Mouse (Mus musculus): ENCODE data around the gene Wbp1. TPM values are rescaled to one million over a fixed set of nuclear protein-coding genes. Genes with fewer than 3 reads are reported as not detected.

The Wbp1 gene
- polyA plus RNA-seq, 1 experiment from 2014 or later = 212 TPM

GRCm38 (mm10) chr6:83111510-83112136 lies 9.7 kb downstream of the Wbp1 start:
- Histone ChIP-seq H3K36me3 (peaks cover 5% of the 10 kb centered on the region; the same call in 1 of the 2 replicates), H3K4me3 (no peak overlapping the region), H3K4me2 (replicated peaks) (no peak overlapping the region), H3K4me1 (peaks cover 36% of the 10 kb centered on the region), H3K27ac (no peak overlapping the region), H3K27me3 (no peaks in the 10 kb centered on the region), H3K9ac (no peak overlapping the region), H3K9me3 (replicated peaks) (no peaks in the 10 kb centered on the region)
- no peak for ATAC-seq (ENCODE audit: low FRiP score)
- 88% methylated on average over 4 of the region's 4 CpGs for WGBS

- Histone ChIP-seq H3K36me3 (peaks cover 5% of the 10 kb centered on the region; the same call in 1 of the 2 replicates), H3K27ac (peak within 1 kb of the TSS; percentile 85), H3K27me3 (no peaks in the 10 kb centered on the region), H3K4me3 (peak within 1 kb of the TSS; percentile 85), H3K4me2 (replicated peaks) (peak within 1 kb of the TSS; percentile 76), H3K4me1 (peaks cover 22% of the 10 kb centered on the region), H3K9me3 (replicated peaks) (no peaks in the 10 kb centered on the region), H3K9ac (peak within 1 kb of the TSS; percentile 93)
- under 1% methylated on average over 76 of the region's 76 CpGs for WGBS
- ATAC-seq (ENCODE audit: low FRiP score) = peak; percentile 85
These were observed 12.3 kb downstream of the Wbp1 start, which contains the start of gene Mrpl53 for GRCm38 (mm10) chr6:83108762-83109668. Mrpl53 (plus strand) TSS chr6:83109040.

GRCm38 (mm10) chr6:83107566-83108400 lies 13.6 kb downstream of the Wbp1 start:
- peaks cover 5% of the 10 kb centered on the region; the same call in 1 of the 2 replicates for H3K36me3 ChIP-seq
- peak overlapping the region; percentile 76 for H3K4me2 ChIP-seq (replicated peaks)
- peaks cover 8% of the 10 kb centered on the region; the same call in 1 of the 2 replicates for H3K27me3 ChIP-seq
- peak overlapping the region; percentile 93; the same call in 1 of the 2 replicates for H3K9ac ChIP-seq
- no peak overlapping the region for H3K27ac ChIP-seq
- H3K9me3 ChIP-seq (replicated peaks) = no peaks in the 10 kb centered on the region
- WGBS = 35% methylated on average over 13 of the region's 13 CpGs
- ATAC-seq (ENCODE audit: low FRiP score) = peak; percentile 52; the same call in 1 of the 2 replicates
- H3K4me3 ChIP-seq = peak overlapping the region; percentile 85
- peaks cover 29% of the 10 kb centered on the region for H3K4me1 ChIP-seq

DNA sequence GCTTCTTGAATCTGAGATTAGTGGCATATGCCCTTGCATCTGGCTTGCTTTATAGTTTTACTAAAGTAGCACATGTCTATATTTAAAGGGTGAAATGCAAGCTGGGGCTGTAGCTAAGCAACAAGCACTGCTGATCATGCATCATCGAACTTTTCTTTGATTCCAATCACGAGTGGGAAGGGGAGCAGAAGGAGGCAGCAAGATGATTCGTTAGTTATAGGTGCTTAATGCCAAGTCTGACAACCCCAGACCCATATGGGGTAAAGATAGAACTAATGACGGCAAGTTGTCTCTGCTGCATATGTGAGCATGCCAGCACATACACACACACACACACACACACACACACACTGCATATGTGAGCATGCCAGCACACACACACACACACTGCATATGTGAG lies 17.2 kb downstream of the Wbp1 start:
- WGBS = 71% methylated on average over 4 of the region's 4 CpGs
- Histone ChIP-seq H3K9me3 (replicated peaks) (no peaks in the 10 kb centered on the region), H3K4me2 (replicated peaks) (no peak overlapping the region), H3K9ac (no peak overlapping the region), H3K4me1 (peaks cover 33% of the 10 kb centered on the region), H3K4me3 (no peak overlapping the region), H3K27me3 (peaks cover 15% of the 10 kb centered on the region), H3K27ac (no peak overlapping the region), H3K36me3 (no peaks in the 10 kb centered on the region)
- ATAC-seq (ENCODE audit: low FRiP score) = no peak

DNA sequence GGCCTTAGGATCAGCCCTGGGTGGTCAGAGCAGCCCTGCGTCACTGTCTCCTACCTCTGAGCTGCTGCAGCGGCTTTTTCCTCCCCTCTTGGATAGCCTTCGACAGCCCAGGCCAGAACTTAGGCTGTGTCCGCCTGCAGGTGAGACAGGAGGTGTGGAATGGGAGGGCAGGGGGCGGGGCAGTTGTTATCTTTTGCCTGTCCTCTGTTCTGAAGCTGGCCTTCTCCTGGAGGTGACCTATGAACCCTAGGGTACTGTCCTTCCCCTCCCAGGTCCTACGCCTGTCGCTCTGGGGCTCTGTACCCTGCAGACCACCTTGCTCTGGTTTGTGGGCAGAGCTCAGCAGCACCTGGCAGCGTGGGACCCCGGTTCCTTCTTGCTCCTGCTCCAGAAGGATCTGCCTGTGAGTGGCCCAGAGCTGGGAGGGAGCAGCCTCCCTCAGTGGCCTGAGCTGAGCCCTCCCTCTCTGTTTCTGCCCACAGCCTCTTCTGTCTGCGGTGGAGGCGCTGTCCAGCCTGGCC lies 18.2 kb downstream of the Wbp1 start:
- H3K27ac ChIP-seq = no peak overlapping the region
- H3K4me3 ChIP-seq = peak overlapping the region; percentile 76; the same call in 1 of the 2 replicates
- ATAC-seq (ENCODE audit: low FRiP score) = no peak
- H3K36me3 ChIP-seq = no peaks in the 10 kb centered on the region
- no peaks in the 10 kb centered on the region for H3K9me3 ChIP-seq (replicated peaks)
- peak overlapping the region; percentile 100 for H3K4me2 ChIP-seq (replicated peaks)
- peaks cover 19% of the 10 kb centered on the region for H3K27me3 ChIP-seq
- H3K9ac ChIP-seq = peak overlapping the region; percentile 84
- peaks cover 28% of the 10 kb centered on the region for H3K4me1 ChIP-seq
- WGBS = 38% methylated on average over 11 of the region's 11 CpGs

- WGBS = under 1% methylated on average over 67 of the region's 74 CpGs
- peak; percentile 76 for ATAC-seq (ENCODE audit: low FRiP score)
These were observed 19.4 kb downstream of the Wbp1 start for GRCm38 (mm10) chr6:83101688-83102556.

GRCm38 (mm10) chr6:83101316-83101687 lies 20.1 kb downstream of the Wbp1 start, which contains the start of the genes Ccdc142 and Gm42688:
Ccdc142 (plus strand) TSS chr6:83101601.
Gm42688 (plus strand) TSS chr6:83101617.
- peak within 1 kb of the TSS; percentile 79 for H3K27ac ChIP-seq
- peaks cover 19% of the 10 kb centered on the region for H3K27me3 ChIP-seq
- peak within 1 kb of the TSS; percentile 84 for H3K9ac ChIP-seq
- H3K36me3 ChIP-seq = no peaks in the 10 kb centered on the region
- H3K4me1 ChIP-seq = peaks cover 20% of the 10 kb centered on the region
- peak; percentile 91 for ATAC-seq (ENCODE audit: low FRiP score)
- H3K4me2 ChIP-seq (replicated peaks) = peak within 1 kb of the TSS; percentile 100
- no peaks in the 10 kb centered on the region for H3K9me3 ChIP-seq (replicated peaks)
- H3K4me3 ChIP-seq = peak within 1 kb of the TSS; percentile 76
- WGBS = 1% methylated on average over 25 of the region's 25 CpGs

More at GRCm38 (mm10) chr6:83101688-83102556, 19.4 kb downstream of the Wbp1 start:
- no peaks in the 10 kb centered on the region for H3K36me3 ChIP-seq
- H3K9ac ChIP-seq = peak overlapping the region; percentile 84
- peak overlapping the region; percentile 79 for H3K27ac ChIP-seq
- no peaks in the 10 kb centered on the region for H3K9me3 ChIP-seq (replicated peaks)
- H3K27me3 ChIP-seq = peaks cover 19% of the 10 kb centered on the region
- peaks cover 20% of the 10 kb centered on the region for H3K4me1 ChIP-seq
- peak overlapping the region; percentile 100 for H3K4me2 ChIP-seq (replicated peaks)
- peak overlapping the region; percentile 76 for H3K4me3 ChIP-seq

GRCm38 (mm10) chr6:83098411-83098810 lies 22.9 kb downstream of the Wbp1 start:
- Histone ChIP-seq H3K9ac (no peak overlapping the region), H3K27ac (no peak overlapping the region), H3K4me1 (peaks cover 19% of the 10 kb centered on the region), H3K27me3 (peaks cover 25% of the 10 kb centered on the region), H3K36me3 (no peaks in the 10 kb centered on the region), H3K4me2 (replicated peaks) (no peak overlapping the region), H3K4me3 (no peak overlapping the region), H3K9me3 (replicated peaks) (0 out of 2 replicates have a peak, but pooled peaks cover 3% of the 10 kb centered on the region)
- WGBS = 82% methylated on average over 2 of the region's 2 CpGs
- ATAC-seq (ENCODE audit: low FRiP score) = no peak

DNA sequence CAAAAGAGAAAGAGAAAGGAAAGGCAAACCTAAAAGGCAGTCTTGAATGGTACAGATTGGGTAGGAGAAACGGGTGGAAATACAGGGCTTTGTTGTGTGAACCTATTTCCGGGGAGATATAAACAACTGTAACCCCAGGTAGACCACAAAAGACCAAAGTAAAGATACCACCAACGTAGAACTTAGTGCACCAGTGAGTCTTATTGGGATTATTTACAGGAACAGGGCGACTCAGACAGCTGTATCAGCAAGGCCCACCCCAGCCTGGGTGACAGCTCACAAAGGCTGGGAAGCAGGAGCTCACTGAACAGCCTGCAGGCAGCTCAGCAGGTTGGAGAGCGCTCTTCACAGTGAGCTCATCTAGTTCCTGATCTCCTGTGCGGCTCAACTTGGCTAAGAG lies 25.4 kb downstream of the Wbp1 start:
- H3K9me3 ChIP-seq (replicated peaks) = 0 out of 2 replicates have a peak, but pooled peaks cover 3% of the 10 kb centered on the region
- no peaks in the 10 kb centered on the region for H3K36me3 ChIP-seq
- peaks cover 3% of the 10 kb centered on the region; the same call in 1 of the 2 replicates for H3K4me1 ChIP-seq
- no peak for ATAC-seq (ENCODE audit: low FRiP score)
- no peak overlapping the region for H3K4me2 ChIP-seq (replicated peaks)
- H3K27ac ChIP-seq = no peak overlapping the region
- H3K27me3 ChIP-seq = peaks cover 28% of the 10 kb centered on the region
- H3K4me3 ChIP-seq = no peak overlapping the region
- 48% methylated on average over 6 of the region's 6 CpGs for WGBS
- no peak overlapping the region for H3K9ac ChIP-seq

DNA sequence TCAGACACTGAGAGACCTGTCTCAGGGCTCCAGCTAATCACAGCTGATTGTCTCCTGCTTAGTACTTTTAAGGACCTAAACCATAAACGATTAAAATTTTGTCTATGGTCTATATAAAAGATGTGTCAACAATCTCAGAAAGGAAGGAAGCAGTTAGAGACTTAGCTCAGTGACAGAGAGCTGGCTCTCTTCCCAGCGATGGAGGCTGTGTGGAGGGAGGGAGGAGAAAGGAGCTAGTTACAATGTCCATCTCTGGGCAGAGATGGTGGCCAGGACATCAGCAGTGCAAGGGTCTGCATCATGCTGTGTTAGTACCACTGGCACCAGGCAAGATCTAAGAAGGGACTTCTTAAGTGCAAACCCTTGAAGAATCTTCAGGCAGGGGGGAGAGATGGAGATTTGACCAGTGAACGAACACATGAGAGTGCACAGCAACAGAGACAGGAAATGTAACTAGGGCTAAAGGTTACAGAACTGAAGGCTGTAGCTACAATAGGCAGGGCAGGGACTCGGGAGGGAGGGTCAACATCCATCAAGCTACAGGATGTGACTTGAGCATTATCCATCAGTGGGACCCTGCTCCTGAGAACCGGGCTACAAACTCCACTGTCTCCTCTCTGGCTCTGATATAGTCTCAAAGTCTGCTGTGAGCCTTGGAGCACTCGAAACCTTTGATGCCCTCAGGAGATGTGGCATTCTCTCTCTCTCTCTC lies 28.8 kb downstream of the Wbp1 start:
- Histone ChIP-seq H3K9ac (no peak overlapping the region), H3K4me2 (replicated peaks) (no peak overlapping the region), H3K4me3 (no peak overlapping the region), H3K4me1 (peaks cover 2% of the 10 kb centered on the region; the same call in 1 of the 2 replicates), H3K27me3 (peaks cover 52% of the 10 kb centered on the region), H3K27ac (no peak overlapping the region), H3K36me3 (no peaks in the 10 kb centered on the region), H3K9me3 (replicated peaks) (0 out of 2 replicates have a peak, but pooled peaks cover 3% of the 10 kb centered on the region)
- WGBS = 40% methylated on average over 6 of the region's 6 CpGs
- ATAC-seq (ENCODE audit: low FRiP score) = no peak

Measured in hindbrain, embryonic 12.5 days (tissue).